Mouse (Mus musculus) granulocyte monocyte progenitor cell, adult 5-6 weeks (primary cell): ENCODE data around the gene Ift80. TPM values are rescaled to one million over a fixed set of nuclear protein-coding genes. Genes with fewer than 3 reads are reported as not detected.

ENCODE experiments used
- total RNA-seq, 2 experiments: library from RNA; stranded (forward) in 1 of 2; stranded (reverse) in 1 of 2; fragments of 200-712, 200-1000 nt in 1 of 2; fragments of >200 nt in 1 of 2; fragmentation: Nextera tagmentation in 1 of 2; gene quantifications; 2 replicates each; pipeline ENCODE4 v1.2.3; 2014 to 2017

Gene Ift80
- total RNA-seq, 2 experiments from 2014 or later = 16.4 to 20.2 TPM

Other genes with a start within 250 kb of the Ift80 start
- gene 1110032F04Rik, start 135.0 kb downstream of the Ift80 start, total RNA-seq (2014; fragmentation: Nextera tagmentation) = not detected in 2 replicates
- gene 1110032F04Rik, start 135.0 kb downstream of the Ift80 start, total RNA-seq (2017) = not detected in 2 replicates
- 115 and 179 TPM in 2 replicates for gene Smc4, start 168 bp upstream of the Ift80 start, total RNA-seq (2014; fragmentation: Nextera tagmentation)
- 624 and 700 TPM in 2 replicates for gene Smc4, start 168 bp upstream of the Ift80 start, total RNA-seq (2017)
- 28.7 and 33.7 TPM in 2 replicates for gene Trim59, start 40.2 kb upstream of the Ift80 start, total RNA-seq (2014; fragmentation: Nextera tagmentation)
- 20.2 and 23.8 TPM in 2 replicates for gene Trim59, start 40.2 kb upstream of the Ift80 start, total RNA-seq (2017)
- gene Kpna4, start 122.5 kb upstream of the Ift80 start, total RNA-seq (2014; fragmentation: Nextera tagmentation) = 51.9 and 55.0 TPM in 2 replicates
- gene Kpna4, start 122.5 kb upstream of the Ift80 start, total RNA-seq (2017) = 59.9 and 61.4 TPM in 2 replicates
- not detected in 2 replicates for gene Arl14, start 217.8 kb upstream of the Ift80 start, total RNA-seq (2014; fragmentation: Nextera tagmentation)
- gene Arl14, start 217.8 kb upstream of the Ift80 start, total RNA-seq (2017) = not detected in 2 replicates